Mouse (Mus musculus): ENCODE results near the gene Rnf145. TPM values are rescaled to one million over a fixed set of nuclear protein-coding genes. Genes with fewer than 3 reads are reported as not detected.

Rnf145 gene
- total and polyA plus RNA-seq, 2 experiments from 2014 or later = 23.3 to 38.1 TPM

DNA sequence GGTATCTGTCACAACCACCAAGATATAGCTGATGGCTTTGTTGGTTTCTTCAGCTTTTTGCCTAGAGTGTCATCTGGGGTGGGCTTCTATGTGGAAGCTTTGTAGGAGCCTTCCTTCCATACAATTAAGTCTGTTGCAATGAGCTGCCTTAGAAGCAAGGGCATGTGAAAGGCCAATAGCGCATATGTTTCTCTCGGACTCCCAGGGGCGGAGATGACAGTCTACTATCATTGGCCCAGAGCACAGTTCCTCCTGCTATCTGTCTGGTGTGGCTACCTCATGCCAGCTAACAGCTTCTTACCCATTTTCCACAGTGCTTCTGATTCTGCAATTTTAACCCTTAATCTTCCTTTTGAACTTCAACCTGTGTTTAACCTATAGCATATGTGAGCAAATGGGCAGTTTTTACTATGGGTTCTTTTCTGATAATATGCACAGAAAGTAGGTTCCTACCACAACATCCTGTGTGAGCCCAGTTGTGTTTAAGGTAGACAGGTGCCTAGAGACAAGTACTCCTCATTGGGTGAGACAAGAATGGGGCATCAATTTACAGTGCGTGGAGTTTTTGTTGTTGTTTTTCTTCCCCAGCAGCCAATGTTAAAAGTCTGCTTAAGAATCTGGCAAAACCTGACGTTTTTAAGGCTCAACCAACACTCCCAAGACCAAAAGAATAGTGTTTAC, 24.0 kb upstream of the Rnf145 start:
- no peak overlapping the region for H3K9ac ChIP-seq (replicated peaks; ENCODE audit: low read depth, low read length)
- TF ChIP-seq CTCF (IDR thresholded peaks at IDR 0.05; ENCODE audit: low read depth) (no peak), EP300 (IDR thresholded peaks at IDR 0.05; ENCODE audit: low read depth) (no peak)
- DNase-seq (ENCODE audit: low spot score) = no peak
- no peak for ATAC-seq (ENCODE audit: insufficient read depth, low read depth)
- H3K4me3 ChIP-seq (ENCODE audit: low read depth, low read length) = no peak overlapping the region
- no peak overlapping the region for H3K27ac ChIP-seq (ENCODE audit: low read depth)
- no peaks in the 10 kb centered on the region for H3K36me3 ChIP-seq (replicated peaks; ENCODE audit: control insufficient read depth, insufficient read depth, low read length)
- no peaks in the 10 kb centered on the region for H3K4me1 ChIP-seq (ENCODE audit: control insufficient read depth, insufficient read depth)
- H3K27me3 ChIP-seq (ENCODE audit: control insufficient read depth, insufficient read depth, low read length) = no peaks in the 10 kb centered on the region
- 85% methylated on average over 5 of the region's 5 CpGs for WGBS
- H3K9me3 ChIP-seq (replicated peaks; ENCODE audit: control insufficient read depth, low read length) = no peaks in the 10 kb centered on the region
- no peak overlapping the region for H3K4me2 ChIP-seq (ENCODE audit: low read depth, low read length)

DNA sequence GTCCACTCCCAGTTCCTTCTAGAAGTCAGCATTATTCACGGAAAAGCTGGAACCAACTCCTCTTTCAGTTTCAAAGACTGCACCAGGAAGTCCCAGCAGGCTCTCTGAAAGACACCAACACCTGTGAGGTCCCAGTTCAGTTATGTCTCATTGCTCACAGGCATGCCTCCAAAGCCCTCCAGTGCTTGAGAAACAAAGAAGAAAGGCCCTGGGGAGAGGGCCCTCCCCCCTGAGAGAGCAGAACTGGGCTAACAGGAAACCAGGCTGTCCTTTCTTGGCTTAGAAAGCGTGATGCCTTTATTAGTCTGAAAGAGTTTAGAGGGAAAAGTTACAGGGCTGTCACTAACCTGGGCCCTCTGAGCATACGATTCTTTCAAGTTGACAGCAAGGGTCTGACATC, 22.5 kb upstream of the Rnf145 start:
- H3K27me3 ChIP-seq (ENCODE audit: control insufficient read depth, insufficient read depth, low read length) = no peaks in the 10 kb centered on the region
- no peaks in the 10 kb centered on the region for H3K9me3 ChIP-seq (replicated peaks; ENCODE audit: control insufficient read depth, low read length)
- no peak for DNase-seq (ENCODE audit: low spot score)
- no peak for TF ChIP-seq EP300 (IDR thresholded peaks at IDR 0.05; ENCODE audit: low read depth)
- TF ChIP-seq CTCF (IDR thresholded peaks at IDR 0.05; ENCODE audit: low read depth) = no peak
- no peaks in the 10 kb centered on the region for H3K4me1 ChIP-seq (ENCODE audit: control insufficient read depth, insufficient read depth)
- H3K27ac ChIP-seq (ENCODE audit: low read depth) = peak overlapping the region; percentile 72; the same call in 1 of the 2 replicates
- WGBS = 53% methylated on average over 3 of the region's 3 CpGs
- ATAC-seq (ENCODE audit: insufficient read depth, low read depth) = no peak
- H3K9ac ChIP-seq (replicated peaks; ENCODE audit: low read depth, low read length) = no peak overlapping the region
- H3K4me3 ChIP-seq (ENCODE audit: low read depth, low read length) = no peak overlapping the region
- H3K4me2 ChIP-seq (ENCODE audit: low read depth, low read length) = no peak overlapping the region
- H3K36me3 ChIP-seq (replicated peaks; ENCODE audit: control insufficient read depth, insufficient read depth, low read length) = no peaks in the 10 kb centered on the region

DNA sequence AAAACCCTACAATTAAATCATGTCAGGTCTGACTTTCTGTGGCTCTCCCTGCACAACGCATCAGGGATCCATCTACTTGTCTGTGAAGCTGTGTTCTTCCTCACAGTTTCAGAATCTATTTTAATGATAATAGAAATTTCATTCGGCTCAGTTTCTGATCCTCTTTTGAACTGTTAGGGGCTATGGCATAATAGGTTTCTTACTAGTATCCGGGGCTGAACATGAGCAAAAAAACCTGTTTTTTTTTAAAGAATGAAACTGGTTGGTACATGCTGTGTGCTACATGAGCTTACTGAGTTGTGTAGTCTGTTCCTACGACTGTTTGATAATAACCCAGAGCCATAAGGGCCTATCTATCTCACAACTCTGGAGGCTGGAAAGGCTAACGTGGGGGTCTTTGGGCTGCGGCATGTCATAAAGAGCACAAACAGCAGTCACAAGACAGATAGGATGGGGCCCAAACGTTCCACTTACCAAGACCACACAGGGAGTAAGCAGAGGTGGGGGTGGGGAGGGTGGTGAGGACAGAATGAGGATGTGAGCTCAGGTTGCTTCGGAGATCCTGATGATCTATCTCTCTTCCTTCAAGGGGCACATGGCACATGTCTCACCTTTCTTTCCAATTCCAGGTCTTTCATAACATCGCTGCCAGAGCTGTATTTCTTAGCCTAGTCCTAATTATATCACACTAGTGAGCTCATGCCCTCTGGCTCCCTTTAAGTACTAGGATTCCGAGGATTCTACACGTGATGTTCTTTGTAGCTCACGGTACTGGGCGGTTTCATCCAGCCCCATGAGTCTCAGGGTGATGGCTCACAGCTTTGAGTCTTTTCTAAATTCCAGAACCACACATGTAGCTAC, 20.1 kb upstream of the Rnf145 start:
- no peak overlapping the region for H3K27ac ChIP-seq (ENCODE audit: low read depth)
- no peak overlapping the region for H3K4me3 ChIP-seq (ENCODE audit: low read depth, low read length)
- no peak for TF ChIP-seq EP300 (IDR thresholded peaks at IDR 0.05; ENCODE audit: low read depth)
- no peak for TF ChIP-seq CTCF (IDR thresholded peaks at IDR 0.05; ENCODE audit: low read depth)
- no peak overlapping the region for H3K4me2 ChIP-seq (ENCODE audit: low read depth, low read length)
- no peaks in the 10 kb centered on the region for H3K27me3 ChIP-seq (ENCODE audit: control insufficient read depth, insufficient read depth, low read length)
- H3K4me1 ChIP-seq (ENCODE audit: control insufficient read depth, insufficient read depth) = no peaks in the 10 kb centered on the region
- H3K9ac ChIP-seq (replicated peaks; ENCODE audit: low read depth, low read length) = no peak overlapping the region
- no peaks in the 10 kb centered on the region for H3K36me3 ChIP-seq (replicated peaks; ENCODE audit: control insufficient read depth, insufficient read depth, low read length)
- H3K9me3 ChIP-seq (replicated peaks; ENCODE audit: control insufficient read depth, low read length) = no peaks in the 10 kb centered on the region
- 43% methylated on average over 13 of the region's 13 CpGs for WGBS
- DNase-seq (ENCODE audit: low spot score) (no peak), ATAC-seq (ENCODE audit: insufficient read depth, low read depth) (peak; percentile 71)

DNA sequence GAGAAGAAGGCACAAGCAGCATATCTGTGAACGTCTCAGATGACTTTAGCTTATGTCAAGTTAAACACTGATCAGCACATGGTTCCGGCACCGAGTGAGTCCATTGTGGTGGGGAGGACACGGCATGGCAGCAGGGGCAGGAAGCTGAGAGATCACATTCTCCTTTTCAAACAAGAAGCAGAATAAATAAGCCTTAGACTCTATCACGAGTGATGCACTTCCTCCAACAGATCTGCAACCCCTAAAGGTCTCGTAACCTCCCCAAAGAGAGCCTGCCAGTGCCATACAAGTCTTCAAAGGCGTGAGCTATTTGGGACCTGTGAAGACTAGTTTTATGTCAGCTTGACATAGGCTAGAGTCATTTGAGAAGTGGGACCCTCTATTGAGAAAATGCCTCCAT, 17.8 kb upstream of the Rnf145 start:
- TF ChIP-seq CTCF (IDR thresholded peaks at IDR 0.05; ENCODE audit: low read depth) (no peak), EP300 (IDR thresholded peaks at IDR 0.05; ENCODE audit: low read depth) (no peak)
- DNase-seq (ENCODE audit: low spot score) = no peak
- Histone ChIP-seq H3K36me3 (replicated peaks; ENCODE audit: control insufficient read depth, insufficient read depth, low read length) (no peaks in the 10 kb centered on the region), H3K4me3 (ENCODE audit: low read depth, low read length) (no peak overlapping the region), H3K9ac (replicated peaks; ENCODE audit: low read depth, low read length) (no peak overlapping the region), H3K27me3 (ENCODE audit: control insufficient read depth, insufficient read depth, low read length) (no peaks in the 10 kb centered on the region), H3K4me2 (ENCODE audit: low read depth, low read length) (no peak overlapping the region), H3K27ac (ENCODE audit: low read depth) (no peak overlapping the region), H3K9me3 (replicated peaks; ENCODE audit: control insufficient read depth, low read length) (no peaks in the 10 kb centered on the region), H3K4me1 (ENCODE audit: control insufficient read depth, insufficient read depth) (no peaks in the 10 kb centered on the region)
- 67% methylated on average over 7 of the region's 7 CpGs for WGBS
- no peak for ATAC-seq (ENCODE audit: insufficient read depth, low read depth)

DNA sequence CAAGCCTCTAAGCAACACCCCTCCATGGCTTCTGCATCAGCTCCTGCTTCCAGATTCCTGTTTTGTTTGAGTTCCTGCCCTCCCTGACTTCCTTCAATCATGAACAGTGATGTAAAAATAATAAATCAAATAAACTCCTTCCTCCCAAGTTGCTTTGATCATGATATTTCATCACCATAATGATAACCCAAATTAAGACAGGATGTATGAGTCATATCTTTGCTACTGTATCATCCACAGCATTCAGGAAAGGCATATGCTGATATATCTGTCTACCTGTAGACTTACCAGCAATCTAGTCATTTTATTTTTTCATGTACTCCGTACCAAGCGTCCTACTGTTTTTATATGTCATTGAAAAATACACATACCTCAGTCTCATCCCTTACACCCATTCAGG, 17.3 kb upstream of the Rnf145 start:
- DNase-seq (ENCODE audit: low spot score) (no peak), ATAC-seq (ENCODE audit: insufficient read depth, low read depth) (no peak)
- no peaks in the 10 kb centered on the region for H3K9me3 ChIP-seq (replicated peaks; ENCODE audit: control insufficient read depth, low read length)
- H3K27me3 ChIP-seq (ENCODE audit: control insufficient read depth, insufficient read depth, low read length) = no peaks in the 10 kb centered on the region
- H3K27ac ChIP-seq (ENCODE audit: low read depth) = no peak overlapping the region
- H3K4me3 ChIP-seq (ENCODE audit: low read depth, low read length) = no peak overlapping the region
- no peak for TF ChIP-seq EP300 (IDR thresholded peaks at IDR 0.05; ENCODE audit: low read depth)
- TF ChIP-seq CTCF (IDR thresholded peaks at IDR 0.05; ENCODE audit: low read depth) = no peak
- H3K9ac ChIP-seq (replicated peaks; ENCODE audit: low read depth, low read length) = no peak overlapping the region
- H3K4me1 ChIP-seq (ENCODE audit: control insufficient read depth, insufficient read depth) = no peaks in the 10 kb centered on the region
- 78% methylated on average over 2 of the region's 2 CpGs for WGBS
- H3K4me2 ChIP-seq (ENCODE audit: low read depth, low read length) = no peak overlapping the region
- H3K36me3 ChIP-seq (replicated peaks; ENCODE audit: control insufficient read depth, insufficient read depth, low read length) = no peaks in the 10 kb centered on the region

All from heart, postnatal 0 days (tissue).